Mouse (Mus musculus): ENCODE measurements around the gene Fam129b.

DNA sequence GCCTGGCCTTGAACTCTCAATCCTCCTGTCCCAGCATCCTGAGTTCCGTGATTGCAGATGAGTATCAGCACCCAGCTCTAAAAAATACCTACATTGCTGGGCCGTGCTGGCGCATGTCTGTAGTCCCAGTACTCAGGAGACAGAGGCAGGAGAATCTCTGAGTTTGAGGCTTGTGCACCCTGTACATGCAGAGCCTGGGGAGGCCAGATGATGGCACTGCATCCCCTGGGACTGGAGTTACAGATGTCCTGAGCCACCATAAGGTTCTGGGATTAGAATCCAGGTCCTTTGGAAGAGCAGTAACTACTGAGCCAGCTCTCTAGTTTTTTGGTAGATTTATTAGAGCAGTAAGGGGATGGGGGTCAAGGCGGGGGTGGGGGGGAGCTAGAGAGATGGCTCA is 64.6 kb downstream of the Fam129b start:
- TF ChIP-seq CTCF (IDR thresholded peaks at IDR 0.05; ENCODE audit: borderline replicate concordance, control insufficient read depth, extremely low read depth, insufficient read depth, low read length, poor library complexity) (no peak), POLR2A (IDR thresholded peaks at IDR 0.05; ENCODE audit: control insufficient read depth, extremely low read depth, insufficient read depth, low read length, poor library complexity) (no peak)

Data from thymus, adult 2 months (tissue).